Mouse (Mus musculus): Measurements from ENCODE around the gene Gm12258. TPM values are rescaled to one million over a fixed set of nuclear protein-coding genes. Genes with fewer than 3 reads are reported as not detected.

Gm12258 gene
- 14.4 and 18.1 TPM in 2 replicates for polyA plus RNA-seq (2012; rRNA removed)

GRCm38 (mm10) chr11:58846919-58847461, at the start of gene Gm12258:
Gene Gm12258 (plus strand): TSS chr11:58847158.

GRCm38 (mm10) chr11:58801558-58802228, 45.3 kb upstream of the Gm12258 start, which contains the start of gene Fam183b:
Gene Fam183b (minus strand): TSS chr11:58801960.

GRCm38 (mm10) chr11:58814700-58815099, 32.3 kb upstream of the Gm12258 start, which contains the start of gene Olfr313:
Gene Olfr313 (plus strand): TSS chr11:58815000.

GRCm38 (mm10) chr11:58828937-58829336, 18.0 kb upstream of the Gm12258 start, which contains the start of gene Olfr312:
Gene Olfr312 (plus strand): TSS chr11:58829237.

GRCm38 (mm10) chr11:58838951-58839350, 8.0 kb upstream of the Gm12258 start, which contains the start of gene Olfr311:
Gene Olfr311 (plus strand): TSS chr11:58839251.

GRCm38 (mm10) chr11:58867039-58867953, 20.3 kb downstream of the Gm12258 start, which contains the start of gene 2810021J22Rik:
Gene 2810021J22Rik (plus strand): TSS chr11:58867216.

GRCm38 (mm10) chr11:58903511-58904409, 56.8 kb downstream of the Gm12258 start, which contains the start of gene Zfp39:
Gene Zfp39 (minus strand): TSS chr11:58904225.

Other genes starting within 250 kb of the Gm12258 start
- gene 2210407C18Rik, start 231.1 kb upstream of the Gm12258 start, polyA plus RNA-seq (2012; rRNA removed): not detected in 2 replicates
- not detected in 2 replicates for gene Olfr323, start 216.7 kb upstream of the Gm12258 start, polyA plus RNA-seq (2012; rRNA removed)
- gene Trim58, start 206.7 kb upstream of the Gm12258 start, polyA plus RNA-seq (2012; rRNA removed): 0.92 and 1.0 TPM in 2 replicates
- gene Olfr322, start 188.4 kb upstream of the Gm12258 start, polyA plus RNA-seq (2012; rRNA removed): 0.02 and 0.06 TPM in 2 replicates
- not detected in 2 replicates for gene Olfr320, start 166.1 kb upstream of the Gm12258 start, polyA plus RNA-seq (2012; rRNA removed)
- not detected in 2 replicates for gene Olfr319, start 148.0 kb upstream of the Gm12258 start, polyA plus RNA-seq (2012; rRNA removed)
- not detected in 2 replicates for gene Olfr318, start 123.1 kb upstream of the Gm12258 start, polyA plus RNA-seq (2012; rRNA removed)
- gene Olfr317, start 107.9 kb upstream of the Gm12258 start, polyA plus RNA-seq (2012; rRNA removed): 0.04 and 0.05 TPM in 2 replicates
- gene Olfr316, start 94.4 kb upstream of the Gm12258 start, polyA plus RNA-seq (2012; rRNA removed): not detected in 2 replicates
- gene Olfr315, start 74.0 kb upstream of the Gm12258 start, polyA plus RNA-seq (2012; rRNA removed): not detected in 2 replicates
- gene Olfr314, start 64.2 kb upstream of the Gm12258 start, polyA plus RNA-seq (2012; rRNA removed): not detected in 2 replicates
- gene Fam183b, start 45.2 kb upstream of the Gm12258 start, polyA plus RNA-seq (2012; rRNA removed): 1.9 and 2.0 TPM in 2 replicates
- not detected in 2 replicates for gene Olfr313, start 32.2 kb upstream of the Gm12258 start, polyA plus RNA-seq (2012; rRNA removed)
- gene Olfr312, start 17.9 kb upstream of the Gm12258 start, polyA plus RNA-seq (2012; rRNA removed): not detected in 2 replicates
- gene Olfr311, start 7.9 kb upstream of the Gm12258 start, polyA plus RNA-seq (2012; rRNA removed): 0.04 TPM in 1 of 2 replicates, not detected in the other
- gene 2810021J22Rik, start 20.1 kb downstream of the Gm12258 start, polyA plus RNA-seq (2012; rRNA removed): 8.4 and 10.1 TPM in 2 replicates
- 4.0 and 6.2 TPM in 2 replicates for gene Zfp39, start 57.1 kb downstream of the Gm12258 start, polyA plus RNA-seq (2012; rRNA removed)
- 0.25 and 0.91 TPM in 2 replicates for gene Btnl10, start 70.8 kb downstream of the Gm12258 start, polyA plus RNA-seq (2012; rRNA removed)
- 274 and 477 TPM in 2 replicates for gene Rnf187, start 91.8 kb downstream of the Gm12258 start, polyA plus RNA-seq (2012; rRNA removed)
- gene Hist3h2ba, start 101.8 kb downstream of the Gm12258 start, polyA plus RNA-seq (2012; rRNA removed): 131 and 225 TPM in 2 replicates
- 35.5 and 38.9 TPM in 2 replicates for gene Hist3h2a, start 107.5 kb downstream of the Gm12258 start, polyA plus RNA-seq (2012; rRNA removed)
- 0.31 and 0.61 TPM in 2 replicates for gene Trim17, start 107.5 kb downstream of the Gm12258 start, polyA plus RNA-seq (2012; rRNA removed)
- 25.3 and 33.0 TPM in 2 replicates for gene Trim11, start 130.9 kb downstream of the Gm12258 start, polyA plus RNA-seq (2012; rRNA removed)